Mouse (Mus musculus) layer of hippocampus, postnatal 36 days (tissue): ENCODE data around the gene 1700029I15Rik. TPM values are rescaled to one million over a fixed set of nuclear protein-coding genes. Genes with fewer than 3 reads are reported as not detected.
"Not testable (repeated sequence)": the region's sequence is repeated elsewhere in the genome, so short reads cannot be mapped to it uniquely, and the experiment has no call there.

Experiments used
- DNase-seq, 2 experiments: peaks; one replicate each; pipeline ENCODE4 v3.0.0; 2022
- total RNA-seq, 2 experiments: library from RNA; stranded (reverse); gene quantifications; 2 replicates each; pipeline ENCODE4 v1.2.3; 2021

Gene 1700029I15Rik
- total RNA-seq, 2 experiments from 2014 or later: 3.8 to 6.4 TPM

- no peak for DNase-seq
Measured at GRCm38 (mm10) chr2:92392318-92393264, 10.3 kb downstream of the 1700029I15Rik start.

GRCm38 (mm10) chr2:92395535-92395934 is 13.2 kb downstream of the 1700029I15Rik start:
- DNase-seq: no peak

GRCm38 (mm10) chr2:92397436-92397835 is 15.1 kb downstream of the 1700029I15Rik start:
- no peak for DNase-seq

- DNase-seq: not testable (repeated sequence)
Measured at GRCm38 (mm10) chr2:92399877-92400276, 17.5 kb downstream of the 1700029I15Rik start.

GRCm38 (mm10) chr2:92400682-92401081 is 18.3 kb downstream of the 1700029I15Rik start:
- DNase-seq: no peak

- DNase-seq: no peak
Measured at GRCm38 (mm10) chr2:92401091-92401561, 18.8 kb downstream of the 1700029I15Rik start, which contains the start of gene Mapk8ip1. Gene Mapk8ip1 (minus strand): TSS chr2:92401263.

- DNase-seq: no peak
Measured at GRCm38 (mm10) chr2:92402591-92403326, 20.4 kb downstream of the 1700029I15Rik start.

GRCm38 (mm10) chr2:92403776-92404319 is 21.5 kb downstream of the 1700029I15Rik start:
- no peak for DNase-seq

- DNase-seq: no peak
Measured at GRCm38 (mm10) chr2:92404737-92405136, 22.4 kb downstream of the 1700029I15Rik start.

- DNase-seq: no peak
Measured at GRCm38 (mm10) chr2:92405687-92406086, 23.3 kb downstream of the 1700029I15Rik start.

GRCm38 (mm10) chr2:92408309-92409045 is 26.1 kb downstream of the 1700029I15Rik start:
- no peak for DNase-seq

- no peak for DNase-seq
Measured at GRCm38 (mm10) chr2:92411705-92412104, 29.4 kb downstream of the 1700029I15Rik start.

- no peak for DNase-seq
Measured at GRCm38 (mm10) chr2:92421723-92422387, 39.5 kb downstream of the 1700029I15Rik start.

- no peak for DNase-seq
Measured at GRCm38 (mm10) chr2:92422388-92423135, 40.2 kb downstream of the 1700029I15Rik start.

GRCm38 (mm10) chr2:92423156-92423555 is 40.8 kb downstream of the 1700029I15Rik start:
- DNase-seq: no peak

- DNase-seq: peak; percentile 82 to 89
Measured at GRCm38 (mm10) chr2:92423702-92424461, 41.5 kb downstream of the 1700029I15Rik start.

GRCm38 (mm10) chr2:92424462-92425308 is 42.3 kb downstream of the 1700029I15Rik start:
- DNase-seq: peak in 1 of 2 experiments; percentile 59

- DNase-seq: no peak
Measured at GRCm38 (mm10) chr2:92425366-92425765, 43.0 kb downstream of the 1700029I15Rik start.

- no peak for DNase-seq
Measured at GRCm38 (mm10) chr2:92426426-92426825, 44.1 kb downstream of the 1700029I15Rik start.
